Mouse (Mus musculus) forebrain, embryonic 11.5 days (tissue): Measurements from ENCODE around the gene Sidt1. TPM values are rescaled to one million over a fixed set of nuclear protein-coding genes. Genes with fewer than 3 reads are reported as not detected.
"Not testable (repeated sequence)": the region's sequence is repeated elsewhere in the genome, so short reads cannot be mapped to it uniquely, and the experiment has no call there.

Experiments
- ATAC-seq: fragments of 200-750 bp; cut with Nextera tagmentation; replicated peaks from 2 replicates; pipeline ENCODE4 v1.8.0; 2017; ENCODE audit warnings: moderate TSS enrichment; ENCODE audit not compliant: low FRiP score
- DNase-seq: peaks from one replicate; pipeline ENCODE4 v3.0.0-alpha.2; 2017; ENCODE audit warnings: low spot score
- H3K27ac ChIP-seq: fragments of 300-500 bp; sonication (generic); 2 replicates; pipeline ENCODE4 v1.5.1; 2014; ENCODE audit warnings: low read depth, low read length
- H3K27me3 ChIP-seq: fragments of 300-500 bp; sonication (generic); 2 replicates; pipeline ENCODE4 v1.6.1; 2014; ENCODE audit warnings: mild to moderate bottlenecking, low read length, mixed read lengths; ENCODE audit not compliant: control insufficient read depth, insufficient read depth
- H3K36me3 ChIP-seq: fragments of 300-500 bp; sonication (generic); 2 replicates; pipeline ENCODE4 v1.6.1; 2014; ENCODE audit warnings: mild to moderate bottlenecking, low read length, moderate library complexity, mixed read lengths; ENCODE audit not compliant: control insufficient read depth, insufficient read depth
- H3K4me1 ChIP-seq: fragments of 300-500 bp; sonication (generic); replicated peaks from 2 replicates; pipeline ENCODE4 v1.6.1; 2014; ENCODE audit warnings: low read length, mixed read lengths; ENCODE audit not compliant: control insufficient read depth, insufficient read depth
- H3K4me2 ChIP-seq: fragments of 300-500 bp; sonication (generic); 2 replicates; pipeline ENCODE4 v1.6.1; 2014; ENCODE audit warnings: low read depth, mild to moderate bottlenecking, low read length, moderate library complexity, mixed read lengths; ENCODE audit not compliant: severe bottlenecking
- H3K4me3 ChIP-seq: fragments of 300-500 bp; sonication (generic); 2 replicates; pipeline ENCODE4 v1.5.1; 2014; ENCODE audit warnings: low read depth, low read length
- H3K9ac ChIP-seq: fragments of 300-500 bp; sonication (generic); 2 replicates; pipeline ENCODE4 v1.6.1; 2014; ENCODE audit warnings: low read length
- H3K9me3 ChIP-seq: fragments of 300-500 bp; sonication (generic); 2 replicates; pipeline ENCODE4 v1.6.1; 2016; ENCODE audit warnings: low read length, mixed read lengths; ENCODE audit not compliant: control insufficient read depth
- WGBS: fragments of 180-500 bp; shearing (Covaris S2); extraction: QIAGEN DNeasy Blood & Tissue Kit; methylation state at CpG from one replicate; pipeline ENCODE4 v1.1.7; 2014; 5-methylcytosine and 5-hydroxymethylcytosine counted together
- polyA plus RNA-seq: library from polyadenylated mRNA; unstranded; fragments of >200 nt; fragmentation: Nextera tagmentation; extraction: Ambion mirVana; gene quantifications from 2 replicates; pipeline ENCODE4 v1.2.1, GENCODE M21; 2014

The Sidt1 gene
- polyA plus RNA-seq, 1 experiment from 2014 or later: 0.13 TPM

DNA sequence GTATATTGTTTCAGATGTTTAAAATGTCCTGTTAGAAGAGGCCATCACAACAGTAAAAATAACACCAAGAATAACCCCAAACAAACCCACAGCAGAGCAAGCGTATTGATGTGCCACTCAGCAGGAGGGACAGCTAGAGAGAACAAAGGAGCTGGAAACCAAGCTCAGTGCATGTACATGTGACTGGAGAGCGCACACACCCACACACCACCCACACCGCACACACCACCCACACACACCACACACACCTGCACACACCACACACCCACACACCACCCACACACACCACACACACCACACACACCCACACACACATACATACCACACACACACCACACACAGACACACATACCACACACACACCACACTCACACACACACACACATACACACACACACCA is 12.8 kb downstream of the Sidt1 start:
- WGBS: 63% methylated on average over 3 of the region's 3 CpGs
- Histone ChIP-seq H3K4me2 (no peak overlapping the region), H3K36me3 (no peaks in the 10 kb centered on the region), H3K9ac (no peak overlapping the region), H3K27ac (no peak overlapping the region), H3K4me3 (no peak overlapping the region), H3K27me3 (no peaks in the 10 kb centered on the region), H3K4me1 (no peaks in the 10 kb centered on the region), H3K9me3 (no peaks in the 10 kb centered on the region)
- DNase-seq: no peak
- ATAC-seq: no peak

DNA sequence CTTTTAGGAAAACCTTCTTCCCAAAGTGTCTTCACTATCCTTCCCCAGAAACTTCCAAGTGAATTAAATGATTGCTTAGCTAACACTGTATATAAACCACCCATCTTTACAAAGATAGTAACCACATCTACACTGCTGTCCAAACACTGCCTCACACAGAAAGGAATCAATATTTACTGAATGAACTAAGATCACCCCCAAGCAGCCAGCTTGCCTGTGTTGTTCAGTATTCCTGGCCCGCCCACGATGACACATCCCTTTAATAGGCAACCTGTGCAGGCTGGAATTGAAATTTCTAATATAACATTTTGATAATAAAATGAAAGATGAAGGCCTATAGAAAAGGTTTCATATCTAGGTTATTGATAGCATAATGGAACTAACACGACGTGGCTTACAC is 16.6 kb downstream of the Sidt1 start:
- 89% methylated on average over 4 of the region's 4 CpGs for WGBS
- Histone ChIP-seq H3K4me2 (no peak overlapping the region), H3K4me3 (no peak overlapping the region), H3K27me3 (no peaks in the 10 kb centered on the region), H3K27ac (no peak overlapping the region), H3K36me3 (no peaks in the 10 kb centered on the region), H3K9me3 (no peaks in the 10 kb centered on the region), H3K4me1 (no peaks in the 10 kb centered on the region), H3K9ac (no peak overlapping the region)
- ATAC-seq (no peak), DNase-seq (no peak)

DNA sequence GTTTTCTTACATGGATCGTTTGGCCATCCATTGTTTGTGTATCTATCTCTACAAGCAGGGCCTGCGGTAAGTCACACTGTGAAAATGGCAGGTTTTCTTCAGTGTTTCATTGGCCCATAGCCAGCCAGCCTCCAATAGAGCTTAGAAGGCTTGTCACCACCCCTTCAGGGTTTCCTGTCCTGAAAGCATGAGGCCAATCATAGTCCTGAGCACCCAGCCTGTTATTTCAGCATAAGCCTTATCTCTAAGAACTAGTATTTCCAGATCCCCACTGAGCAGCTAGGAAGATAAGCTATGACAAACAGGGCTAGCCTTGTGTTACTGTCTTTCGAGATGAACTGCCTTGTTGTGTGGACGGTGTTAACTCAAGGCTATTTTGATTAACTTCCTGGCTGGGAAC is 19.6 kb downstream of the Sidt1 start:
- ATAC-seq (no peak), DNase-seq (no peak)
- H3K27ac ChIP-seq: no peak overlapping the region
- no peak overlapping the region for H3K4me3 ChIP-seq
- H3K4me1 ChIP-seq: no peaks in the 10 kb centered on the region
- no peak overlapping the region for H3K9ac ChIP-seq
- H3K4me2 ChIP-seq: no peak overlapping the region
- no peaks in the 10 kb centered on the region for H3K27me3 ChIP-seq
- no peaks in the 10 kb centered on the region for H3K9me3 ChIP-seq
- H3K36me3 ChIP-seq: no peaks in the 10 kb centered on the region
- WGBS: 87% methylated on average over 4 of the region's 4 CpGs

DNA sequence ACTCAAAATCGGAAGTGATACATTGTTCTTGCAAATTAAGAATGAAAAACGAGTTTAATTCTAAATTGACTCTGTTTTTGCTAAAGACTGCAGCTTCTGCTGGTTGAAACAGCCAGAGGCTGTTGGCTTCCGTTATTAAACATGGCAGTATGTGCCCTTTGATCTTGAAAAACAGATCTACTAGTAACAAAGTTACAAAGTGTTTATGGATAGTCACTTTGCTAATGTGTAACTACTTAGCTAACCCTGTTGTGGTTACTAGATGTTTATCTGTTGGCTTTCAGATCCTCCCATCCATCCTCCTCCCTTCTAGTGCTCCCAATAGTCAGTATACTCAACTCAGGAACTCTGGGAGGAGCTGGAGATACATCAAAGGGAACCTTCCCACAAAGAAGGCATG is 27.4 kb downstream of the Sidt1 start:
- H3K9me3 ChIP-seq: no peaks in the 10 kb centered on the region
- no peak overlapping the region for H3K4me2 ChIP-seq
- WGBS: 62% methylated on average over 3 of the region's 3 CpGs
- DNase-seq: no peak
- H3K9ac ChIP-seq: no peak overlapping the region
- no peak overlapping the region for H3K27ac ChIP-seq
- no peak overlapping the region for H3K4me3 ChIP-seq
- H3K27me3 ChIP-seq: no peaks in the 10 kb centered on the region
- ATAC-seq: no peak
- no peaks in the 10 kb centered on the region for H3K36me3 ChIP-seq
- no peaks in the 10 kb centered on the region for H3K4me1 ChIP-seq

DNA sequence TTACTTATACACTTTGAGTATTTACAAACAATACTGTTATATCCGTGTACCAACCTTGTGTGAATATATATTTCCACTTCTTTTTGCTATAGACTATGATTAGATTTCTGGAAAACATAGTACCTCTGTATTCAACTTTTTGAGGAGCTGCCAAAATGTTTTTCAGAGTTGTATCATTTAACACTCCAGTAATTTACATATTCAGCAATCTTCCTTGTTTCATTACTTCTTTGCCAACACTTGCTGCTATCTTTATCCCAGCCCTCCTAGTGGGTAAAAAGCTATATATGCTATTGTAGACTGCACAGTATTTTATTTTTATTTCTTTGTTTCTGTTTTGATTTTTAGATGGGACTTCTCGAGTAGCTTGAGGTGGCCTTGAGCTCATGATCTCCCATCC is 29.2 kb downstream of the Sidt1 start:
- Histone ChIP-seq H3K4me1 (no peaks in the 10 kb centered on the region), H3K4me3 (no peak overlapping the region), H3K27me3 (no peaks in the 10 kb centered on the region), H3K27ac (no peak overlapping the region), H3K4me2 (no peak overlapping the region), H3K9ac (no peak overlapping the region), H3K36me3 (no peaks in the 10 kb centered on the region), H3K9me3 (no peaks in the 10 kb centered on the region)
- no peak for DNase-seq
- 85% methylated on average over 2 of the region's 2 CpGs for WGBS
- no peak for ATAC-seq

DNA sequence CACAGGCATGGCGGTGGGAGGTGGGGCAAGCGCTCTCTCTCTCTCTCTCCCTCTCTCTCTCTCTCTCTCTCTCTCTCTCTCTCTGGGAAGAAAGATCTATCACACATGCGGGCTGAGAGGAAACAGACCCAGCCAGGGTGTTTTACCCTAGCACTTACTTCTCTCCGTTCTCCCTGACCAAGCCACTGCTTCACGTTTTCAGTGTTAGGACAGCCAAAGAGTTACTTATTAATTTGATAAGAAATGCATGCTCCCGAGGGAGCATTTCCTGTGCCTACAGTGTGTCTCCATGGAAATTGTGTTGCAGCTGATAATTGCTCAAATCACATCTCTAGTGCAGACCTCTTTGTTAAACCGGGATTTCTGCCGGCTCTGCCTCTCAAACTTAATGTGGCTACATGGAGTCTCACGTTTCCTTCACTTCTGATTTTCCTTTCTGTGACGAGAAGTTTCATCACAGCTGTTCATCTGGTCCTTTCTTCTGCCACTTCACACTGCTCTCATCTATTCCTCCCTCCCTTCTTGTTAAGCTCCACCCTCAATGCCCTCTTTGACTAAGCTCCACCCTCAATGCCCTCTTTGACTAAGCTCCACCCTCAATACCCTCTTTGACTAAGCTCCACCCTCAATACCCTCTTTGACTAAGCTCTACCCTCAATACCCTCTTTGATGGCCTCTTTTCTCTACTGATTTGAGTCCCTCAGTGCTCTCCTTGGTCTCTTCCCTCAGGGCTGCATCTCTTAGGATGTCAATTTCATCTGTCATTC is 30.7 kb downstream of the Sidt1 start:
- WGBS: 57% methylated on average over 10 of the region's 10 CpGs
- DNase-seq: no peak
- H3K4me3 ChIP-seq: no peak overlapping the region

DNA sequence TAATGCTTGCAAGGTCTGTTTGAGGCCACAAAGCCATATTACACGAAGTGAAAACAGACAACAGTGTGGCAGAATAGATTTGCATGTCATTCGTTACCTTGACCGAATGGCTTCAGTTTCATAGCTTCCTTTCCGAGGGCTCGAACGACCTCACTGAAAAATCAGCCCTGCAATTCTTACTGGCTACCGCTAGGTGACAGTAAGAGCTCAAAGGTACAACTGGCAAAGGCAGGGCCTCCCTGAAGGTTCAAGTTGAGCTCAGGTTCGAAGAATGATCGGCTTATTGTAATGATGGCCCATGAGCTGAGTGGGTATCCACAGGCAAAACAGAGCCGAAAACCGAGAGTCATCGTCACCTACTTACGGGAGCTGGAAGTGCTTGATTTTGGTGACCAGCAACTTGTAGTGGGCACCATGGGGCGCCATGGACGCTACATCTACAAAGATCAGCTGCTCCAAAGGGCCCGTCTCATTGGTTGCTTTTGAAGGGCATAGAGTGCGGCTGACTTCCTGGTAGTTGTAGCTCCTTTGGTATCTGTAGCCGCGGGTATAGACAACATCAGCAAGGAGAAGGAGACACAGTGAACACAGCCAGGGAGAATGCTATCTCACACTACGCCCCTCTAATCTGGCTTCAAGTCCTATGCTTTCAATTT is 33.4 kb downstream of the Sidt1 start:
- Histone ChIP-seq H3K36me3 (no peaks in the 10 kb centered on the region), H3K27ac (no peak overlapping the region), H3K4me3 (no peak overlapping the region), H3K4me2 (no peak overlapping the region), H3K4me1 (no peaks in the 10 kb centered on the region), H3K27me3 (no peaks in the 10 kb centered on the region), H3K9ac (no peak overlapping the region), H3K9me3 (no peaks in the 10 kb centered on the region)
- 83% methylated on average over 20 of the region's 20 CpGs for WGBS
- ATAC-seq: no peak
- no peak for DNase-seq

More for the DNA sequence above, 30.7 kb downstream of the Sidt1 start:
- no peak for ATAC-seq
- Histone ChIP-seq H3K27ac (no peak overlapping the region), H3K36me3 (no peaks in the 10 kb centered on the region), H3K9me3 (no peaks in the 10 kb centered on the region), H3K4me2 (no peak overlapping the region), H3K9ac (no peak overlapping the region), H3K4me1 (no peaks in the 10 kb centered on the region), H3K27me3 (no peaks in the 10 kb centered on the region)

DNA sequence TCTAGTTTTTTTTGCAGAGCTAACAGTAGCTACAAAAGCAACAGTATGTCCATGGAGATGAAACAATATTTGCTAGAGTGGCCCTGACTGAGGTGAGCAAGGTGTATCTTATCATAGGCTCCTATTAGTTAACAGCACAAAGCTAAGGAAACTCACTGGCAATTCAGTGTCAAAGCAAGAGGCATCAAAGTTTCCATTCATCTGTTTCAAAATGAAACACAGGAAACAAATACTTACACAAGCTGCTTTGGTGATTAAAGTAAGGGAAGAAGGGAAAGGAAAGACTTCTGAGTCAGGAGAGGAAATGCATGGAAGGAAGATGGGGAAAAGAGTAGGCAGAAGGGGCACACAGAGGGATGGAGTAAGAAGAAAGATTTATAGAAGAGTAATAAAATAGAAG is 39.0 kb downstream of the Sidt1 start:
- Histone ChIP-seq H3K27ac (no peak overlapping the region), H3K36me3 (no peaks in the 10 kb centered on the region), H3K4me3 (no peak overlapping the region), H3K4me2 (no peak overlapping the region), H3K9me3 (no peaks in the 10 kb centered on the region), H3K9ac (no peak overlapping the region), H3K4me1 (no peaks in the 10 kb centered on the region), H3K27me3 (no peaks in the 10 kb centered on the region)
- no peak for DNase-seq
- no peak for ATAC-seq

DNA sequence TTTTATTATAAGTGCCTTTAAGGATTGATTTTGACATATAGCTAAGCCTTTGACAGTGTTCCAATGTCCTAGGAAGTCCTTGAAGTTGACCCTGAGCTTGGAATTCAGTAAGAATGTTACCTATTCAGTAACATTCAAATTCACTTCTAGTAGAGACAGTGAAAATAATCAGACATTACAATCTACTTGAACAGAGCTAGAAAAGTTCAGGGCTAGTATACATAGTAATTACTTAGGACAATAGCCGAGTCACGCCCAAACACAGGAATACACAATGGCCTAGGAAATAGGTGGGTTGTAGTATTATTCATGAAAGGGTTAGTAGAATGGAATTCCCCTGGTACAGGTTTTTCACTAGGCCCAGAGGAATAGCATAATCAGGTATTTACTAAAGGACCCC is 40.3 kb downstream of the Sidt1 start:
- H3K9ac ChIP-seq, H3K4me1 ChIP-seq, DNase-seq, H3K4me2 ChIP-seq, H3K27ac ChIP-seq, H3K9me3 ChIP-seq, H3K27me3 ChIP-seq, H3K4me3 ChIP-seq, ATAC-seq, H3K36me3 ChIP-seq: not testable (repeated sequence)
- 84% methylated on average over 2 of the region's 2 CpGs for WGBS
